Mouse (Mus musculus) heart, adult 2 months (tissue): Measurements from ENCODE around the gene A630076J17Rik. TPM values are rescaled to one million over a fixed set of nuclear protein-coding genes. Genes with fewer than 3 reads are reported as not detected.

Experiments
- DNase-seq, 2 experiments: peaks; one replicate each; pipeline ENCODE4 v3.0.0; 2021
- H3K27ac ChIP-seq: fragments of 200-600 bp; 2 replicates; pipeline ENCODE4 v1.8.1; 2022
- H3K27me3 ChIP-seq: fragments of 200-500 bp; 2 replicates; pipeline ENCODE4 v1.6.1; 2012; ENCODE audit warnings: mild to moderate bottlenecking, low read length, inconsistent platforms, mixed read lengths; ENCODE audit not compliant: control insufficient read depth, insufficient read depth
- H3K36me3 ChIP-seq: fragments of 200-500 bp; 2 replicates; pipeline ENCODE4 v1.6.1; 2012; ENCODE audit warnings: low read length, inconsistent platforms; ENCODE audit not compliant: control insufficient read depth, insufficient read depth
- H3K4me1 ChIP-seq: fragments of 200-500 bp; 2 replicates; pipeline ENCODE4 v1.6.1; 2011; ENCODE audit warnings: low read length; ENCODE audit not compliant: control insufficient read depth, insufficient read depth
- H3K4me3 ChIP-seq: fragments of 200-600 bp; 2 replicates; pipeline ENCODE4 v1.8.1; 2022
- H3K79me2 ChIP-seq: fragments of 200-500 bp; replicated peaks from 2 replicates; pipeline ENCODE4 v1.6.1; 2012; ENCODE audit warnings: mild to moderate bottlenecking, inconsistent platforms, low read length, moderate library complexity, mixed read lengths; ENCODE audit not compliant: control insufficient read depth, insufficient read depth
- H3K9ac ChIP-seq: fragments of 200-500 bp; 2 replicates; pipeline ENCODE4 v1.6.1; 2012; ENCODE audit warnings: low read depth, mild to moderate bottlenecking, control low read depth, inconsistent platforms, low read length, mixed read lengths
- CTCF ChIP-seq: fragments of 200-600 bp; IDR thresholded peaks from 2 replicates; pipeline ENCODE4 v1.8.1; 2022; ENCODE audit warnings: antibody characterized with exemption, mild to moderate bottlenecking, moderate library complexity
- EP300 ChIP-seq: fragments of 200-500 bp; IDR thresholded peaks from 2 replicates; pipeline ENCODE4 v1.6.1; 2011; ENCODE audit warnings: low read depth, low read length, control low read depth; ENCODE audit not compliant: insufficient read depth
- POLR2A ChIP-seq: fragments of 200-500 bp; IDR thresholded peaks from 2 replicates; pipeline ENCODE4 v1.6.1; 2011; ENCODE audit warnings: mild to moderate bottlenecking, low read depth, low read length, control low read depth; ENCODE audit not compliant: insufficient read depth
- WGBS: fragments of 180-500 bp; shearing (Covaris S2); methylation state at CpG from one replicate; pipeline ENCODE4 v1.1.7; 2018; 5-methylcytosine and 5-hydroxymethylcytosine counted together
- intact Hi-C: fragments of 180-260 bp; cut with DNase I; formaldehyde crosslinking; loops from one replicate; pipeline ENCODE4 v1.15.1; 2025
- polyA plus RNA-seq: library from polyadenylated mRNA; depleted of rRNA; stranded (reverse); fragments of >200 nt; gene quantifications from 2 replicates; pipeline ENCODE4 v1.2.3, GENCODE M21; 2012
- total RNA-seq, 2 experiments: library from RNA; stranded (reverse); gene quantifications; 2 replicates each; pipeline ENCODE4 v1.2.3; 2021

Gene A630076J17Rik
- total and polyA plus RNA-seq, 3 experiments, result 0.18 TPM; not detected in 2

- Histone ChIP-seq H3K36me3 (peaks cover 4% of the 10 kb centered on the region), H3K4me3 (no peak overlapping the region), H3K27ac (no peak overlapping the region), H3K27me3 (no peaks in the 10 kb centered on the region), H3K9ac (no peak overlapping the region), H3K79me2 (no peaks in the 10 kb centered on the region), H3K4me1 (peaks cover 13% of the 10 kb centered on the region)
- DNase-seq, result no peak
- 53% methylated on average over 7 of the region's 7 CpGs for WGBS
- TF ChIP-seq EP300 (no peak), CTCF (no peak), POLR2A (no peak)
- intact Hi-C loops, result no loop called here
Observed at GRCm38 (mm10) chr3:107256724-107257123, 26.3 kb downstream of the A630076J17Rik start.

GRCm38 (mm10) chr3:107257924-107258323 lies 27.5 kb downstream of the A630076J17Rik start:
- DNase-seq, result no peak
- H3K27ac ChIP-seq, result peak overlapping the region; percentile 40
- H3K9ac ChIP-seq, result no peak overlapping the region
- H3K4me3 ChIP-seq, result no peak overlapping the region
- 32% methylated on average over 5 of the region's 5 CpGs for WGBS
- TF ChIP-seq CTCF, result no peak
- TF ChIP-seq POLR2A, result no peak
- TF ChIP-seq EP300, result no peak
- H3K79me2 ChIP-seq, result no peaks in the 10 kb centered on the region
- no peaks in the 10 kb centered on the region for H3K27me3 ChIP-seq
- H3K36me3 ChIP-seq, result no peaks in the 10 kb centered on the region; the same call in 1 of the 2 replicates
- H3K4me1 ChIP-seq, result peaks cover 15% of the 10 kb centered on the region
- intact Hi-C loops, result no loop called here

- no peaks in the 10 kb centered on the region; the same call in 1 of the 2 replicates for H3K36me3 ChIP-seq
- TF ChIP-seq POLR2A, result no peak
- TF ChIP-seq CTCF, result no peak
- TF ChIP-seq EP300, result no peak
- DNase-seq, result peak; percentile 33 to 36
Observed at GRCm38 (mm10) chr3:107260956-107261850, 30.8 kb downstream of the A630076J17Rik start.

GRCm38 (mm10) chr3:107261851-107262165 lies 31.4 kb downstream of the A630076J17Rik start:
- H3K36me3 ChIP-seq, result no peaks in the 10 kb centered on the region; the same call in 1 of the 2 replicates
- no peak overlapping the region for H3K9ac ChIP-seq
- H3K27ac ChIP-seq, result peak overlapping the region; percentile 71
- H3K4me1 ChIP-seq, result peaks cover 14% of the 10 kb centered on the region
- 0 out of 2 replicates have a peak, but pooled peaks have one; percentile 10 for TF ChIP-seq EP300
- no peak for TF ChIP-seq POLR2A
- WGBS, result 34% methylated on average over 7 of the region's 7 CpGs
- peak in 1 of 2 experiments; percentile 34 for DNase-seq
- no peak overlapping the region for H3K4me3 ChIP-seq
- intact Hi-C loops, result loop anchor here (10.0 kb wide), 1 partner anchor 167 kb away; no protein-coding TSS in a partner anchor
- no peaks in the 10 kb centered on the region for H3K27me3 ChIP-seq
- no peaks in the 10 kb centered on the region for H3K79me2 ChIP-seq

More at GRCm38 (mm10) chr3:107260956-107261850, 30.8 kb downstream of the A630076J17Rik start:
- no peak overlapping the region for H3K4me3 ChIP-seq
- no peaks in the 10 kb centered on the region for H3K27me3 ChIP-seq
- peak overlapping the region; percentile 71 for H3K27ac ChIP-seq
- 52% methylated on average over 8 of the region's 8 CpGs for WGBS
- H3K79me2 ChIP-seq, result no peaks in the 10 kb centered on the region
- peaks cover 15% of the 10 kb centered on the region for H3K4me1 ChIP-seq
- H3K9ac ChIP-seq, result 0 out of 2 replicates have a peak overlapping the region, but pooled peaks have one; percentile 8
- intact Hi-C loops, result loop anchor here (10.0 kb wide), 1 partner anchor 166 kb away; no protein-coding TSS in a partner anchor

- Histone ChIP-seq H3K27ac (no peak overlapping the region), H3K36me3 (no peaks in the 10 kb centered on the region), H3K27me3 (no peaks in the 10 kb centered on the region), H3K79me2 (no peaks in the 10 kb centered on the region), H3K4me3 (no peak overlapping the region), H3K9ac (no peak overlapping the region), H3K4me1 (peaks cover 2% of the 10 kb centered on the region)
- DNase-seq, result no peak
- WGBS, result 82% methylated on average over 2 of the region's 2 CpGs
- no peak for TF ChIP-seq CTCF
- TF ChIP-seq POLR2A, result no peak
- TF ChIP-seq EP300, result no peak
- intact Hi-C loops, result loop anchor here (10.0 kb wide), 1 partner anchor 172 kb away; no protein-coding TSS in a partner anchor
Observed at GRCm38 (mm10) chr3:107266814-107267345, 36.5 kb downstream of the A630076J17Rik start.

GRCm38 (mm10) chr3:107272433-107272832 lies 42.0 kb downstream of the A630076J17Rik start:
- no peak overlapping the region for H3K4me3 ChIP-seq
- TF ChIP-seq EP300, result no peak
- no peak for TF ChIP-seq POLR2A
- TF ChIP-seq CTCF, result no peak
- H3K9ac ChIP-seq, result no peak overlapping the region
- no peaks in the 10 kb centered on the region for H3K36me3 ChIP-seq
- H3K79me2 ChIP-seq, result no peaks in the 10 kb centered on the region
- no peak for DNase-seq
- no peaks in the 10 kb centered on the region for H3K27me3 ChIP-seq
- no peak overlapping the region for H3K27ac ChIP-seq
- H3K4me1 ChIP-seq, result no peaks in the 10 kb centered on the region; the same call in 1 of the 2 replicates
- WGBS, result 73% methylated on average over 3 of the region's 3 CpGs
- intact Hi-C loops, result no loop called here
